Mouse (Mus musculus): Measurements from ENCODE around the gene Edn3.

Gene Edn3

DNA sequence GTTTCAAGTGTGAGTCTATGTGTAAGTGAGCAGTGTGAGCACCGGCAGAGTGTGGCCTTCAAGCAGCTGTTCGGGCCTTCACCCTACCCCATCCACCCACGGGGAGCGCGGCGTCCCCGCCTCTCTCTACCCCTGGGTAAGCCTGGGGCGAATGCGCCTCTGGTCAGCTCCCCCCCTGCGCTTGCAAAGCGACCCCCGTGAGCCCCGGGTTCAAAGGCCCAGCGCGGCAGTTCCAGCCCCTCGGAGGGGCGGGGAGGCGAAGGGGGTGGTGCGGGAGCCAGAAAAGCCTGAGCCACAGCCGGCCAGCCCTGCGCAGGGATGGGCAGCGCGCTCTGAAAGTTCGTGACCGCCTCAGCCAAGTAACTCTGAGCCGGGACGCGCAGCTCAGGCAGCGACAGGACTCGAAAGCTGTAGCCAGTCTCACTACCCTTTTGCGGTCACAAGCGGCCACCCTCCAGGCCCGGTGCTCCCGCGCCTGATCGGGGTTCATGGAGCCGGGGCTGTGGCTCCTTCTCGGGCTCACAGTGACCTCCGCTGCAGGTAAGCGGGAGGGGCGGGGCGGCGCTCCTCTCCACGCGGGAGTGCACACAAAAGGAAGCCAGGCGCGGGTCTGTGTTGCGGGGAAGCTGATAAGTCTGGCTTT is at the start of gene Edn3:
Gene Edn3 (plus strand): TSS at position 141 of the 643 bp plus-strand sequence.
- DNase-seq, result no peak

DNA sequence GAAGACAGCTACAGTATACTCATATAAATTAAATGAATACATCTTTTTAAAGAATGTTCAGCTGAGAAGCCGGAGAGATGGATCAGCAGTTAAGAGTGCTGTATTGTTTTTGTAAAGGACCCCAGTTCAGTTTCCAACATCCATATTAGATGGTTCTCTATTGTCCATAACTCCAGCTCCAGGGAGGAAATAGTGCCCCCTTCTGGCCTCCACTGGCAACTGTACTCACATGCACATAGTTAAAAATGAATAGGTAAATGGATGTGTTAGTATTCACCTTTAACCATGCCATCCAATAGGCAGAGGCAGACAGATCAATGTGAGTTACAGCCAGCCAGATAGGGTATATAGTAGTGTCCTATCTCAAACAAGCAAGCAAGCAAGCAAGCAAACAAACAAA is 48.4 kb upstream of the Edn3 start:
- DNase-seq, result no peak

DNA sequence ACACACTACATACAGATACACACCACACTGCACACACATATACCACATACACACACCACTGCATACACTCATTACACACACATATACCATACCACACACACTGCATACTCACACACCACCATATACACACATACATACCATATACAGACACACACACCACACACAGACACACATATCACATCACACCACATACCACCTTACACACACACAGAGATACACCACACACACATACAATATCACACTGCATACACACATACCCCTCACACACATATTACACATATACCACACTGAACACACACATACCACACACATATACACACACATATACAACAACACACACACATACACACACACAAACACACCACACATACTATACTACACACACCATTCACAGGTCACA is 44.5 kb upstream of the Edn3 start:
- no peak for DNase-seq

DNA sequence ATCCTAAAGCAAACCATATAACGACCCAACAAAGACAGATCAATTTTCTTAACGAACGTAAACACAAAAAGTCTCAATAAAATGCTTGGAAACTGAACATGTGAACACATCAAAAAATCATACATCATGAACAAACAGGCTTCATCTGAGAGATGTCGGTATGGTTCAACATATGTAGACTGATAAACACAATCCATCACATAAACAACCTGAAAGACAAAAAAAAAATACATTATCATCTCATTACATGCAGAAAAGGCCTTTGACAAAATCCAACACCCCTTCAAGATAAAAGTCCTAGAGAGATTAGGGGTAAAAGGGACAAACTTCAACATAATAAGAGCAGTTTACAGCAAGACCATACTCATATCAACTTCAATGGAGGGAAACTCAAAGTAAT is 42.6 kb upstream of the Edn3 start:
- no peak for DNase-seq

DNA sequence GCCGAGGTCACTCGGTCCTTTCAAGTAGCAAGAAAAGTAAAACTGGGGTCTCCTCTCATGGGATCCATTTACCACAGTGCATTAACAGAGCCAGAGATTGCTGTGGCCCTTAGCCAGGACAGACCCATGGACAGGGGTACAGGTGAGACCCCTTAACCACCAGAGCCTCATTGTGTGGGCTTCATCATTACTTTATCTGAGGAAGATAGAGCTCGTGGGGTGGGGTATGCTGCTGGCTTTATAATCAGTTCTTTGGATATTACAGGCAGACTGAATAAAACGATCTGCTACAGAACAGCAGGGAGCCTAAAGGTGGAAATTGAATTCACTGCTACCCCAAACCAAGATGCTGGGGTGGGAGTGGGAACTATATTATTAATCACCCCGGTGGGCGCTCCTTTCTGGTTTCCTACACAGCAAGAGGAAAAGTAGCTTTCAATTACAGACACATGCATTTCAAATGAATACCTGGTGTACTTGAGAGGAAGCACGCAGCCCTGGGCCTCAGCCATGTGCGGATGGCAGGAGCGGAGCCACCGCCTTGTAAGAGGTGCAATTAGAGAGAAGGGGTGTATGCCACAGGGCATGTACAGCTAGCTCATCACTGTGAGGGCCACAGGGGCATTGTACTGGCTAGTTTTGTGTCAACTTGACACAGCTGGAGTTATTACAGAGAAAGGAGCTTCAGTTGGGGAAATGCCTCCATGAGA is 33.1 kb upstream of the Edn3 start:
- DNase-seq, result no peak

DNA sequence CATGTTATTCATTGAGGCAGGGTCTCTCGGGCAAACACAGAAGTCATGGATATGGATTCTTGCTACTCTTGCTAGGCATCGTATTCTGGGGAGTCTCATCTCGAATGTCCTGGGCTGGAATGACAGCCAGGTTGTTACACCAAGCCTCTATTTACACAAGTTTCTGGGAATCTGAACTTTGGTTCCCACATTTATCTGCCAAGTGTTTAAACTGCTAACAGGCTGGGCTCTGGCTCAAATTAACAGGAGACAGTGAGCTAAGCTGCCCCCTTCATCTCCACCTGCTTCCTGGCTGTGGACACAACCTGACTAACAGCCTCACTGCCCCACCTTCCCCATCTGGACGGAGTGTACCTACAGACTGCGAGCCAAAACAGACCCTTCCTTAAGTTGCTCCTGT is 28.5 kb upstream of the Edn3 start:
- DNase-seq, result no peak

DNA sequence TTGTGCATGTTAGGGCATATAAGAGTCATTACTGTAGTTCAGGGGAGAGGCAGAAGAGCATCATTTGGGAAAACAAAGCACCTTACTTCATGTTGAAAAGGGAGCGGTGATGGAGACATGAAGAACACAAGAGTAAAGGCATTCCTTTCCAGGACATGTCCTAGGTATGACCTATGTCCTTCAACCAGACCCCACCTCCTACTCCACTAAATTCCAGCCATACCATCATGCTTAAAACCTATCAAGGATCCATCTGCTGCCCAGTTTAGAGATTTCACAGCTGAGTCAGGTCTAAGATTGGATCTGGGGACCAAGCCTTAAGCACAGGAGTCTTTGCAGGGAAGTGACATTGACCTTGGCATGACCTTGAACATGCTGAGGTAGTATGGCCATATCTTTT is 25.1 kb upstream of the Edn3 start:
- no peak for DNase-seq

DNA sequence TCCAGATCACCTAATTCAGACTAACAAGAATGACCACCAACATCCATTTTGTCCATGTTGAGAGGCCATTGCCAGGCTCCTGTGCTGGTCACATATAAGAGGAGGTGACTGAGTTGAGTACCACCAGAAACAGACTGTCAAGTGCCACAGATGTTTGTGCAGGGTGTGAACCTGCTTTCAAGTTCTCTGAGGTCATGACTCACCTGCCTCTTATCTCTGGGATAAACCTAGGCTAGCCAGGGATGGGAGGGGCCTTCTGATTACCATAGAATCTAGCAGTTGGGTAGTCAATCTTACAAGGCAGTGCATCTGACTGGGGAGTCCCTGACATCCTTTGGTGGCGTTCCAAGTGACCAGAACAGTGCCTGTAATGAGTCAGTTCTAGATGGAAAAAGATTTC is 13.2 kb upstream of the Edn3 start:
- DNase-seq, result no peak

DNA sequence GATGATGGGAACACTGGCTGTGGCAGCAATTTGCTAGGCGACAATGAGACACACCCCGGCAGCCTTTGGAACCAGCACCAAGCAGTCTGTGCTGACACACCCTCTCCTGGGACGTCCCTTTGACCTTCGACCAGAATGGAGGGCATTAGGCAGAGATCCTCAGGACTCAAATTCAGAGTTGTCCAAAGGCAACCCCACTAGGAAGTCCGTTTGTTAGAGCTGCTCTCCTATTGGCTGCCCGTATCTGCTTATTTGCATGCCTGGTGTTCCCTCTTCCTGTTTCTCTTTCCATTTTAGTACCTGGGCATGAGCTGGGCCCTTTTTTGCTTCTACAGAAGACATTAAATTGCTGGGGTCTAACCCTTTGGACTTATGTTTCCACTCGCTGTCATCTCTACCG is 12.0 kb upstream of the Edn3 start:
- no peak for DNase-seq

DNA sequence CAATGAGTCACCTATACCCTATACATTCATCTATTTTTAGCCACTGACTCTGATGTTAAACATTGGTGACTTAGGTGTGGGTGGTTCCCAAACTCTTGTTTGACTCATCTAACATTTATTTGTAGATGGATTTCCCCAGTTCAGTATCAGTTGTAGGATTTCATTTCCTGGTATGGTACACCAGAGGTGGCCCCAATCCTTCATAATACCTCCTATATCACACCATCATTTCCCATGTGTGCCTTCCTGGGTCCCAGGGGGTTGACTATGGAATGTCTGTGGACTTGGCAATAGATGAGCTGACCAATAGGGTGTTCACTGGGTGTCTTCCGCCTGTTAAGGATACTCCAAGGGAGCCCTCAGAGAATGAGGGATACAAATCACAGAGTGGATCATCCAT is 7.2 kb upstream of the Edn3 start:
- no peak for DNase-seq

DNA sequence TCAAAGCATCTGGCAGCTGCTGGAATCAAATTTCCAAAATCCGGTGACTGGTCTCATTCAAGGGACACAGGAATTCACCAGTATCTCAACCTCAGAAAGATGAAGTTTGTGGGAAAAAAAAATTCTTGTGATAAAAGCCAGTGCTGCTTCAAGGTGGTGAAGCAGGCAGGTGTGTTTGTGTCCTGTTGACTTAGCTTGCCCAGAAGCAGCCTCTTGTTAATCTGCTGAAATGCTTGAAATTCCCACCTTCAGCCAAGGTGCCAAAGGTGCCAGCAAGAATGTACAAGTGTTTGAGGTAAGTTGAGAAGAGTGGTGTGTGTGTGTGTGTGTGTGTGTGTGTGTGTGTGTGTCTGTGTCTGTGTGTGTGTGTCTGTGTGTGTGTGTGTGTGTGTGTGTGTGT is 6.2 kb upstream of the Edn3 start:
- no peak for DNase-seq

DNA sequence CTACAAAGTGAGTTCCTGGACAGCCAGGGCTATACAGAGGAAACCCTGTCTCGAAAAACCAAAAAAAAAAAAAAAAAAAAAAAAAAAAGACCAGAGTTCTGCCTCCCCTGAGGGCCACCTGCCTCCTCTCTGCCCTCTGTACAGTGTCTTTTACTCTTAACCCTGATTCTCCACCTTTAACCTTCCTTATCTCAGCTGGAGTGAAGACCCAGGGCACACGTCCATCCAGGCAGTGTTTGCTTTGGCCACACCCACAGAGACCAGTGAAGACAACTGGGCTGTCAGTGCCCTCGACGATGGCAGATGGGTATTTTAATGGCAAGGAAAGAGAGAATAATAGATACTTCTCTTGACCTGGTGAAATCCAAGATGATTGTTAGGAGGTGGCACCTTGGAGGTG is 1.2 kb upstream of the Edn3 start:
- no peak for DNase-seq

DNA sequence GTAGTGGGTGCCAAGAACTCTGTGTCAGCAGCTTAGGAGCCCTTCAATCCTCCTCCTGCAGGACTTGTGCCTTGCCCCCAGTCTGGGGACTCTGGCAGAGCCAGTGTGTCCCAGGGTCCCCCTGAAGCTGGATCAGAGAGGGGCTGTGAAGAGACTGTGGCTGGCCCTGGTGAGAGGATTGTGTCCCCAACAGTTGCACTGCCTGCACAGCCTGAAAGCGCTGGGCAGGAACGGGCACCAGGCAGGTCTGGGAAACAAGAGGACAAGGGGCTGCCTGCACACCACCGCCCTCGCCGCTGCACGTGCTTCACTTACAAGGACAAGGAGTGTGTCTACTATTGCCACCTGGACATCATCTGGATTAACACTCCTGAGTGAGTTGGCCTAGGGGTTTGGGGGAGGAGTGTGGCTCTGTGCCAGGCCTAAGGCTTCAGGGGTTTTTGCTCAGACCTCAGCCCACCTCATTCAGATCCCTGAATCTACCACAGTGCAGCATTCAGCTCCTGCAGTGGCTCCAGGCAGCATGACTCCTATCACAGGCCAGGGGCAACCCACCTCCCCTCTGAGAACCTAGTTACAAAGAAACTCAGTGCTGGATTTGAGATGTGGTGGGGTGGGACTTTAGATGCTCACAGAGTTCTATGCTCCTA is 1.2 kb downstream of the Edn3 start:
- DNase-seq, result no peak

DNA sequence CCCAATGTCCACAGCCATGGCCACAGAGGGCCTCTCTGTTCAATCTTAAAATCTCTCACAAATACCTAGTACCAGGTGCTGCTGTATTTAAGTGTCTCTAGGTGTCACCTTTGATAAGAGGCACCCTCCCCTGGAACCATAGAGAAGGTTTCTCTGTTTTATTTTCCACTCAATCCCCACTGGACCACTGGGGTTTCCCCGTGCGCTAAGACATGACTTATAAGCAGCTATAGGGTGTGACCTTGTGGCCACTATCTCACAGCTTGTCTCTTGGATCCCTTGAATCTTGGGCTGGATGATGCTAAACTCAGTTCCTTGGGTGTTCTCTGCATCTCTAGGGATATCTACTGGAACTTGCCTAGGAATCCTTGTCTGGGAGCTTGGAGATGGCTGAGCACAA is 1.9 kb downstream of the Edn3 start:
- DNase-seq, result no peak

DNA sequence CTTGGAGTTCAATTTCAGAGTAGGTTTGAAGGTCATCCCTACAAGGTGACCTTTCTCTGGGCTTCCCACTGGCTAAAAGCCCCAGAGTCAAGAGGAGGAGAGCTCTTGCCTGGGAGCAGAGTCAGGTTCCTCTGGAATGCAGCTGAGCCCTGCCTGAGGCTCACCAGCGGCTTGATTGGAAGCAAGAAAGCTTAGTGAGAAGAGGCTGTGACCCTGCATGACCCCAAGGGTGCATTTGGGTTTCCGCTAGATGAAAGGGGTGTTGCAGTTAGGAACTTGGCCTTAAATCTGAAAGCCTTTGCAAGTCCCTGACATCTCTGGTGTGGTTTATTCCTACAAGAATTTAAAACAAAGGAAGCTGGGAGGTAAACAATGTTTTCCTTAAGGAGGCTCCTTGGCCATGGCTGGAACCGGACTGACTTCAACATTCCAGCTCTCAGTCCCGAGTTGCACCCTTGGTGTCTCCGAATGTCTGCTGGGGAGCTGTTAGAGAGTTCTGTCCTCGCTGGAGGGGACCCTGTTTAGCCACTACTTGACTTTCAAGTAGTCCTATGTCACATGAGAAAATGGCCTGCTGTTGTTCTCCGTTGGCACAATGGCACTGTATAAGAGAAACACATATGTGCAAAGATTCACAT is 8.6 kb downstream of the Edn3 start:
- no peak for DNase-seq

DNA sequence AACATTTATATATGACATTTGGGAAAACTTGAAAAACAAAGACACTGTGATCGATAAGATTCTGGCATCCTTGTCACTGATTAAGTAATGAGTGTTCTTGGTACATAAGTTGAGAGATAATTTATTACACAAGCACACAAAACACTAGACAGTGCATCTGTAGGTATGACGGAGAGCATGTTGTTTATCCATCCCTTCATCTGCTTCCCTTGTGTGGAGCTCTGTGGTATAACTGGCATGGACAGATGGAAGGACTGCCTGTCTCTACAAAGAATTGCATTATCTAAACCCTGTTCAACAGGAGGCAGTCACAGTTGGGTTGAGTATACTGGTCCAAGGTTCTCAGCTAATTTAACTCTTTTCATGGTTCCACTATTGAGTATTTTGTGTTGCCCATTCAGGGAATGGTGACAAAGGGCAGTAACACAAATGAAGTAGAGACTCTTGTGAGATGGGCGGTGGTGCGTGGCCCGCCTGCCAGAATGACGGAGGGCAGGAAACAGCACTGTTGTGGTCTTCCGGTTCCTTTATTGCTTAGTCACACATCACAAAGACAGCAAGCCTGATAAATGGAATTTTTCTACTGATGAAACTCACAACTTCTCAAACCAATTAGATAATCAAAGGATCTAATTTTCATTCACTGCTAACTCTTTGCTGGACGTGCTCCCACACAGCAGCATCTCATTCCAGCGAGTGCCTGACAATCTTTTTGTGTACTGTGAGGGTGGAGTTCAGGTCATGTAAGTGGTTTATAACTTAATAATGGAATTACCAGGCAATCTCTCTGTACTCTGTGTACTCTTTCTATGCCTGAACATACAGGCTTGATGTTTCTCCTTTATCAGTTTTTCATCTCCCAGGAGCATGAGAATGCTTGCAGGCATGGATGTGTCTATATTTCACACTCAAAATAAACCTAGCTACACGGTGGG is 14.0 kb downstream of the Edn3 start:
- DNase-seq, result no peak

DNA sequence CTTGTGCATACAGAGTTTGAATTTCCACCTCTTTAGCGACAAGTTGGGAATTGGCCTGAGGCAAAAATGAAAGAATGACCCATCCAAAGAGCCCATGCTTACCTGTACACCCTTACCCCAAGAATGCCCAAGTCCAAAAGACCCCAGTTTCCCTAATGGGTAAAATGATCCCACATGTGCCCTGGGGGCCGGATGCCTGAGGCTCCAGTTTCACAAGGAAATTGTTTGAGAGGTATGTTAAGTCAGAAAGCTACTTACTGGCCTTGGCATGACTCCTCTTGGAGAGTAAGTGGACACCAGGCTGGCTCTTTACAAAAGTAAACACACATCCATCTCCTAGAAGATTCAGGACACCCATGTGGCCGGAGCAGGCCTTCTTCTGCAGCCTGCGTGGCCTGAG is 21.6 kb downstream of the Edn3 start:
- DNase-seq, result no peak

DNA sequence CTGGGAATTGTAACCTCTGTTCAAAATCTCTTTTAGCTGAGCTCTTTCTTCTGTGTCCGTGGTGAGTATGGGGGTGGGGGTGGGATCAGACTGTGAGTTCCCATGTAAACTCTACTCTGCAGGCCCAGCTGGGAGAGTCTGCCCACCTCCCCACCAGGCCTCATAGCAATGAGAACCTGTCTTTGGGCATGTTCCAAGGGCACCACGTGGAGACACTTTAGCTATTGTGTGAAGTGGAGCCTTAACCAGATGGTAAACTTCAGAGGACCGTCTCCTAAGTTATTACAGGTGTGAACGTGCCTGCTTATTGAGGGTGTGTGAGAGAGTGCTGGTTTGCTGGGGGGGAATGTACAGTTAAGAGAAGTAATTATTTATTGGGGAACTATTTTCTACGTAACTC is 22.5 kb downstream of the Edn3 start:
- DNase-seq, result no peak

DNA sequence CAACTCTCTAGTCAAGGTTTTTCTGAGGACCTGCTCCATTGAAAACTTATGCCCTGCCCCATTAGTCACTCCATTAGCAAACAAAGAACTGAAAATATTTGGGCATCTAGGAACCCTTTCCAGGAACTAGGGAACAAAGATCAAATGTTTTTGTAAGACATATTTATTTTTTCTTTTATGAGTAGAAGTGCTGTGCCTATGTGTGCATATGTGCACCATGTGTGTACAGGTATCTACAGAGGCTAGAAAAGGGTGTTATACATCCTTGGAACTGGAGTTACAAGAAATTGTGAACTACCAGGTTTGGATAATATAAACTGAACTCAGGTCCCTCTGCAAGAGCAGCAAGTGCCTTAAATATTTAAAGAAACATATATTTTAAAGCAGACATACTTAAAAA is 28.4 kb downstream of the Edn3 start:
- DNase-seq, result no peak

DNA sequence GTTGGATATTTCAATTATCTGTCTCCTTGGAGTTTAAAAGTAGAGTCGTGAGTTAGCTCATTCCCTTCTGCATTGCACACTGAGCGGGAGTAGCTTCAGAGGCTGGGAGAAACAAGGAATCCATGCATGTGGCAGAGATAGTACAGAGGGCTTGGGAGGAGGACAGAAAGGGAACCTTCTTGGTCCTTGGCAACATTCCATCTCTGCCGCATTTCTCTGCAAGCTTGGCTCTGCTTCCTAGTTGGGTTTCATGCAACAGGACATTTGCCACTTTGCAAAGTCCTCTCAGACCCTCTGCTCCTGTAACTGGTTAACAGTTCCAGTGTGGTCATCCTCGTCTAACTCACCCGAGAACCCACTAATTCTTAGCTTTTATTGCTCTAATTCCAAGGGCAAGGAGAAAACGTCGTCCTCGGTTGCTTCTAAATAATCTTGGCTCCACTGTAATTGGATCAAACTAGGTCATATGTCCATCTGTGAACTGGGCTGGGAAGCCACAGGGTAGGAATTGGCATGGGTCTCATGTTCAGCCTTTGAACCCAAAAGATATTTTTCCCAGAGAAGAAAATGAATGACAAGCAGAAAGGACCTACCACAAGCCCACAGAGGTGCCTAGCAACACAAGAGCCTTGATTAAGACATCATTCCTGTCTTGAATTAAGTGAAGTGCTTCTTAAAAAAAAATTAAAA is 32.2 kb downstream of the Edn3 start:
- peak; percentile 38 for DNase-seq

DNA sequence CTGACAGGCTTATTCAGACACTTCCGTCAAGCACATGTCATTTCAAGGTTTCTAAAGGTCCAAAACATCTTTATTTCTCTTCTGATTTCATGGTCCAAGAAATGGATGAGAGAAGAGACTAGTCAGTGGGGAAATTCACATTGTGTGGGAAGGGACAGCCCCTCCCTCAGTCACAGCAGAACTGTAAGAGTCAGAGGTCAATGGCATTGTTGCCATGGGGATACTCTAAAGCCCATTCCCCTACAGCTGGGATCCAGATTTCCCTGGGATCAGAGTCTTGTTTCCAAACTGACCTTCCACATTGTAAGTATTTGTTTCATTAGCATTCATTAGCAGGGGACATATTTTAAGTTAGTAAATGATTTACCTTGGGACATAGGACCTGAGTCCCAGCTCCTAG is 32.8 kb downstream of the Edn3 start:
- DNase-seq, result no peak

DNA sequence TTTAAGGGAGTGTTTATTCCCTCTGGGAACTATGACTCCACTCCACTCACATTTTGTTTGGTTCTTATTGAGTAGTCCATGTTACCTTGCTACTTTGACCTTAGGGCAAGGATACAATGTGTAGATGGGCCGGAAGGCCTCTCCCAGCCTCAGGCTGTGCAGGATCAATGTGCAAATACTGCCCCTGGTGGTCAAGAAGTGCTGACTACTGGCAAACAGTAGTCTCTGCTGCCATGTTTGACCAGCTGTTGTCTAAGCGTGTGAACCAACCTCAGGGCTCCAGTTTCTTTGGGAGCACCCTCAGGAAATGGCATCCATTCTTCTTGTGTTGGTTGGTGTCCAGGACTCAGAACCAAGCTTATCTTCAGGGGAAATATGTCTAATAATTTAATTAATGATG is 36.6 kb downstream of the Edn3 start:
- DNase-seq, result no peak

Data from cerebellum, adult 9-10 months (tissue).